Mouse (Mus musculus): ENCODE results near the gene Bcl2l10.

GRCm38 (mm10) chr9:75306126-75306898, 41.2 kb upstream of the Bcl2l10 start, which contains the start of gene Gnb5:
- TF ChIP-seq POLR2A (IDR thresholded peaks at IDR 0.05; ENCODE audit: borderline replicate concordance, extremely low read depth, low read depth, low read length) (no peak), CTCF (IDR thresholded peaks at IDR 0.05; ENCODE audit: insufficient read depth, low read length) (no peak)

All from lung, adult 2 months (tissue).